Mouse (Mus musculus) forebrain, embryonic 13.5 days (tissue): ENCODE data around the gene Acad8. TPM values are rescaled to one million over a fixed set of nuclear protein-coding genes. Genes with fewer than 3 reads are reported as not detected.

Experiments
- ATAC-seq: fragments of 200-750 bp; cut with Nextera tagmentation; 2 replicates; pipeline ENCODE4 v1.8.0; 2017
- H3K27ac ChIP-seq: fragments of 300-500 bp; sonication (generic); 2 replicates; pipeline ENCODE4 v1.5.1; 2015; ENCODE audit warnings: inconsistent platforms, mild to moderate bottlenecking, moderate library complexity
- H3K27me3 ChIP-seq: fragments of 300-500 bp; sonication (generic); 2 replicates; pipeline ENCODE4 v1.6.1; 2015; ENCODE audit warnings: mild to moderate bottlenecking, inconsistent platforms
- H3K36me3 ChIP-seq: fragments of 300-500 bp; sonication (generic); 2 replicates; pipeline ENCODE4 v1.6.1; 2015; ENCODE audit warnings: mild to moderate bottlenecking, inconsistent platforms; ENCODE audit not compliant: poor library complexity, severe bottlenecking
- H3K4me1 ChIP-seq: fragments of 300-500 bp; sonication (generic); 2 replicates; pipeline ENCODE4 v1.6.1; 2015; ENCODE audit warnings: inconsistent platforms
- H3K4me2 ChIP-seq: fragments of 300-500 bp; sonication (generic); 2 replicates; pipeline ENCODE4 v1.6.1; 2015; ENCODE audit warnings: inconsistent platforms, mild to moderate bottlenecking, moderate library complexity
- H3K4me3 ChIP-seq: fragments of 300-500 bp; sonication (generic); 2 replicates; pipeline ENCODE4 v1.5.1; 2015; ENCODE audit warnings: mild to moderate bottlenecking, inconsistent platforms
- H3K9ac ChIP-seq: fragments of 300-500 bp; sonication (generic); 2 replicates; pipeline ENCODE4 v1.6.1; 2015; ENCODE audit warnings: mild to moderate bottlenecking, inconsistent platforms
- H3K9me3 ChIP-seq: fragments of 300-500 bp; sonication (generic); replicated peaks from 2 replicates; pipeline ENCODE4 v1.6.1; 2016; ENCODE audit warnings: inconsistent platforms
- WGBS: fragments of 180-500 bp; shearing (Covaris S2); methylation state at CpG from one replicate; pipeline ENCODE4 v1.1.7; 2015; 5-methylcytosine and 5-hydroxymethylcytosine counted together
- polyA plus RNA-seq: library from polyadenylated mRNA; unstranded; fragments of >200 nt; fragmentation: Nextera tagmentation; extraction: Ambion mirVana; gene quantifications from 2 replicates; pipeline ENCODE4 v1.2.1, GENCODE M21; 2015

The Acad8 gene
- polyA plus RNA-seq, 1 experiment from 2014 or later = 38.2 TPM

DNA sequence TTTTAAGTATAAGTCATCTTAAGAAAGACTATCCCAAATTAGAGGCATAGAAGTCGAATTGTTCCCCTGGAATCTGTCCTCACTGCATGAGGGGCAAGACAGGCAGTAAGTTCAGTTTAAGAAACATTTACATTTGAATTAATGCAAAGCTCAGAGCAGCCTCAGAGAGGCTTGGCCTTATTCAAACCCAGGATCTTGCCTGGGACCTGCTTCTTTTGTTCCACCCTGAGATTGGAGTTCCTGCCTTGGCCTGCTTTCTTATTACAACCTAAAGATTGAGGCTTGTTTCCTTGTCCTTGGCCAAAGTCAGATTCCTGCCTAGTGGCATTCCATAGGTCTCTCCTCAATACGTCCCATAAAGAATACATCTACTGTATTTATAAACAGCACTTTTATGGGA is 51.6 kb downstream of the Acad8 start:
- no peak overlapping the region for H3K4me3 ChIP-seq
- no peaks in the 10 kb centered on the region for H3K27me3 ChIP-seq
- WGBS = 59% methylated on average over 2 of the region's 2 CpGs
- H3K9me3 ChIP-seq = no peaks in the 10 kb centered on the region; the same call in 1 of the 2 replicates
- no peak overlapping the region for H3K4me2 ChIP-seq
- no peaks in the 10 kb centered on the region for H3K4me1 ChIP-seq
- H3K9ac ChIP-seq = no peak overlapping the region
- ATAC-seq = no peak
- H3K27ac ChIP-seq = no peak overlapping the region
- H3K36me3 ChIP-seq = no peaks in the 10 kb centered on the region

DNA sequence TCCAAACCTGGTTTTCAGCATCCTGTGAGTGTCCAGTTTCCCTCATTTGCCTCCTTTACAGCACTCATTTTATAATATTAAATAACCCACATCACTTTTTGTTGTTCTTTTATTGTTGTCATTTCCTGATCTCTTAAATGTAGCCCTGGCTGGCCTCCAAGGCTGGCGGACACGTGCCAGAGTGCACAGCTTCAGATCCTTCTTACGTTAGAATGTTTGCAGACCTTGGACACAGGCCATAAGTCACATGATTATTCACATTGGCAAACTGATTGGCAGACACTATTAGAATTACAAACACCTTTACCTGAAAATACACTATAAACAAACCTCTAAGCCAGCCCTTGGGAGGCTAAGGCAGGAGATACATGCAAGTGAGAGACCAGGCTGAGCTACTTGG is 75.2 kb downstream of the Acad8 start:
- ATAC-seq = no peak
- Histone ChIP-seq H3K4me2 (no peak overlapping the region), H3K27me3 (no peaks in the 10 kb centered on the region), H3K4me1 (no peaks in the 10 kb centered on the region), H3K27ac (no peak overlapping the region), H3K9me3 (no peaks in the 10 kb centered on the region), H3K36me3 (no peaks in the 10 kb centered on the region), H3K9ac (no peak overlapping the region), H3K4me3 (no peak overlapping the region)
- WGBS = 62% methylated on average over 3 of the region's 3 CpGs

Other genes with a start within 250 kb of the Acad8 start
- 2.6 and 3.3 TPM in 2 replicates for gene Glb1l2, start 193.1 kb downstream of the Acad8 start, polyA plus RNA-seq
- gene Glb1l3, start 138.7 kb downstream of the Acad8 start, polyA plus RNA-seq = not detected in 2 replicates
- 0.21 and 0.30 TPM in 2 replicates for gene Gm1110, start 76.5 kb downstream of the Acad8 start, polyA plus RNA-seq
- gene Thyn1, start 144 bp upstream of the Acad8 start, polyA plus RNA-seq = 154 and 156 TPM in 2 replicates
- 52.6 and 56.5 TPM in 2 replicates for gene Vps26b, start 30.5 kb upstream of the Acad8 start, polyA plus RNA-seq
- 26.5 and 30.7 TPM in 2 replicates for gene Ncapd3, start 30.6 kb upstream of the Acad8 start, polyA plus RNA-seq
- 113 and 123 TPM in 2 replicates for gene Jam3, start 155.9 kb upstream of the Acad8 start, polyA plus RNA-seq